Mouse (Mus musculus): ENCODE data around the gene Stx16. TPM values are rescaled to one million over a fixed set of nuclear protein-coding genes. Genes with fewer than 3 reads are reported as not detected.

Gene Stx16
- polyA plus RNA-seq, 1 experiment from 2014 or later, result 11.8 TPM

DNA sequence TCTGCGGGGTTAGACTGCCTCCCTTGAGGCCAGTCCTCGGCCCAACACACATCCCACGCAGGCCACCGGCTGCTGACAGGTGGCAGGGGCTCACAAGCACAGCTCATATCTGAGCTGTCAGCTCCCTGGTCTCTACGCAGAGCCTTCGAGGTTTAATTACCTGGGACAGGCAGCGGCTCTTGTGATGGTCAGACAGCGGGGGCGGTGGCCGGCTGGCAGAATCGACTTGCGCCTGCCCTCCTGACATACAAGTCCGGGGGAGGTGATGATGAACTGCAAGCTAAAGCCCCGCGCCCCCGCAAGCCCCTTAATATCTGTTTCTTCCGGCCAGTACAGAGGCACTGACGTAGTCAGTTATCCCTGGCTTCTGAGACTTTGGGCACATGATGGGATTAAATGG is 36.8 kb downstream of the Stx16 start:
- Histone ChIP-seq H3K4me3 (replicated peaks) (no peak overlapping the region), H3K4me1 (peaks cover 36% of the 10 kb centered on the region), H3K27me3 (no peaks in the 10 kb centered on the region), H3K27ac (replicated peaks) (no peak overlapping the region), H3K36me3 (peaks cover 26% of the 10 kb centered on the region), H3K4me2 (replicated peaks) (no peak overlapping the region), H3K9me3 (replicated peaks) (no peaks in the 10 kb centered on the region), H3K9ac (no peak overlapping the region)
- ATAC-seq (ENCODE audit: insufficient number of reproducible peaks, low FRiP score, low TSS enrichment, low read depth), result no peak
- WGBS, result 82% methylated on average over 18 of the region's 18 CpGs

DNA sequence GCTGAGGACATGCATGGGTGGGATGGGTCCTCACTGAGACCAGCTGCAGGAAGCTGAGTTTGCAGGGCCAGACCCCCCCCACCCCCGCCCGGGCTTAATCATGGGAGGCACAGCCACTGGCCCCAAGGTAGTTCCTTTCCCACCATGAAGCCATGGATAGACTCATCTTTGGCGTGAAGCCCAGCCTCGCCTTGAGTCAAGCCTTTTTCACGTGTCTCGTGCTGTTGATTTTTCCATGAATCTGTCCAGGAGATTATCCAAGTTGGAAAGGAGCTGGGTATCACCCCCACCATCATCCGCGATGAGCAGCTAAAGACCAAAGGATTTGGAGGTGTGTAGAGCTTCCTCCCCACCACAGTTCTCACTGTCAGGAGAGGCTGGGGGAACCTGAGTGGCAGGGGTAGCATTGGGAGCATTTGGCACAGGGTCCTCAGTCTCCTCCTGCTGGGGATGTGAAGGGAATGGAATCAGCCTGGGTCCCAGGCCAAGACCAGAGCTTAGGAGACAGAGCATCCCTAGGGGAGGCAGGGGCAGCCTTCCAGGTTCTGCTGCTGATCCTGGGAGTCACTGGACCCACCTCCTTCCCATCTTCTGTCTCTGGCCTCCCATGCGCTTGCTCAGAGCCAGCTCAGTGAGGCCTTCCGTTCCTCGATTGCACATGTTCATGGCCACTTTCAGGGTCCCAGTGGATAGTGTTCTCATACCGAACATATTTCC is 38.2 kb downstream of the Stx16 start:
- H3K4me2 ChIP-seq (replicated peaks), result no peak overlapping the region
- no peak for ATAC-seq (ENCODE audit: insufficient number of reproducible peaks, low FRiP score, low TSS enrichment, low read depth)
- H3K4me3 ChIP-seq (replicated peaks), result no peak overlapping the region
- peaks cover 28% of the 10 kb centered on the region for H3K36me3 ChIP-seq
- H3K9me3 ChIP-seq (replicated peaks), result no peaks in the 10 kb centered on the region
- 82% methylated on average over 12 of the region's 12 CpGs for WGBS
- H3K27ac ChIP-seq (replicated peaks), result no peak overlapping the region
- H3K9ac ChIP-seq, result no peak overlapping the region
- peaks cover 36% of the 10 kb centered on the region for H3K4me1 ChIP-seq
- H3K27me3 ChIP-seq, result no peaks in the 10 kb centered on the region

DNA sequence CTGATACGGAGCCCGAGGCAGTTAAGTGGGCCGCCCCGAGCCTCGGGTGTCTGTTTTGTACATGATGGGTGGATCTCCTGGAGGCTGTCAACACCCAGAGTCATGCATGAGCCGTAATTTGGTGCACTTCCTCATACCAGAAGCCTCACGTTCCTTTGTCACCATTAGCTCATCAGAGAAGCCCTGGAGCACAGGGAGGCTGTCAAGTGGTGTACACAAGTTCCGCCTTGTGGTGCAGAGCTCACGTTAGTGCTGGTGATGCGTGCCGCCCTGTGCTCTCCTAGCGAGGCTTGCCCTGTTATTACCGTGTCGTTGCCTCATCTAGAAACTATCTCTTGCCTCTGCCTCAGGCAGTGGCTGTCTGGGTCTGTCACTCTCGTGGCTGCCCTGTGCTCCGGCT is 40.8 kb downstream of the Stx16 start:
- H3K4me2 ChIP-seq (replicated peaks), result no peak overlapping the region
- H3K4me1 ChIP-seq, result peaks cover 18% of the 10 kb centered on the region; the same call in 1 of the 2 replicates
- 0 out of 2 replicates have a peak overlapping the region, but pooled peaks have one; percentile 53 for H3K27ac ChIP-seq (replicated peaks)
- ATAC-seq (ENCODE audit: insufficient number of reproducible peaks, low FRiP score, low TSS enrichment, low read depth), result peak; percentile 68
- no peak overlapping the region for H3K4me3 ChIP-seq (replicated peaks)
- H3K36me3 ChIP-seq, result peaks cover 55% of the 10 kb centered on the region
- H3K9ac ChIP-seq, result no peak overlapping the region
- no peaks in the 10 kb centered on the region for H3K27me3 ChIP-seq
- WGBS, result 23% methylated on average over 16 of the region's 16 CpGs
- H3K9me3 ChIP-seq (replicated peaks), result no peaks in the 10 kb centered on the region

DNA sequence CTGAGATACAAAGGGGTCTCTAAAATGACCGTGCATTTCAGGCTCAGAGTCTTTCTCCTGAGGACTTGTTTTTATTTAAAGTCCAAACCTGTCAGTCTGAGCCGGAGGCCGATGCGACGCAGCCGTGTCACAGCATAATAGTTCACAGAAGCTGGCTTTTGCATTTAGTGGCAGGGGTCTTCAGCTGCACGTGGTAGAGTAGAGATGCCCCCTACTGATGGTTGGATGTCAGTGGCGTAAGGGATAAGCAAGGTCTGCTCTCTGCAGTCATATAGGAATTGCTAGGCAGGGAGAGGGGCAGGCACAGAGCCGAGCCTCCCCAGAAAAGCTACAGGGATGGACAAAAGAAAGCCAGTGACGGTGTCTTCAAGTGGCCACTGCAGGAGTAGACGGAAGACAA is 42.0 kb downstream of the Stx16 start:
- Histone ChIP-seq H3K9ac (no peak overlapping the region), H3K27me3 (no peaks in the 10 kb centered on the region), H3K9me3 (replicated peaks) (no peaks in the 10 kb centered on the region), H3K4me3 (replicated peaks) (no peak overlapping the region), H3K27ac (replicated peaks) (no peak overlapping the region), H3K4me2 (replicated peaks) (no peak overlapping the region), H3K4me1 (peaks cover 18% of the 10 kb centered on the region; the same call in 1 of the 2 replicates), H3K36me3 (peaks cover 63% of the 10 kb centered on the region)
- ATAC-seq (ENCODE audit: insufficient number of reproducible peaks, low FRiP score, low TSS enrichment, low read depth), result no peak
- 57% methylated on average over 11 of the region's 11 CpGs for WGBS

DNA sequence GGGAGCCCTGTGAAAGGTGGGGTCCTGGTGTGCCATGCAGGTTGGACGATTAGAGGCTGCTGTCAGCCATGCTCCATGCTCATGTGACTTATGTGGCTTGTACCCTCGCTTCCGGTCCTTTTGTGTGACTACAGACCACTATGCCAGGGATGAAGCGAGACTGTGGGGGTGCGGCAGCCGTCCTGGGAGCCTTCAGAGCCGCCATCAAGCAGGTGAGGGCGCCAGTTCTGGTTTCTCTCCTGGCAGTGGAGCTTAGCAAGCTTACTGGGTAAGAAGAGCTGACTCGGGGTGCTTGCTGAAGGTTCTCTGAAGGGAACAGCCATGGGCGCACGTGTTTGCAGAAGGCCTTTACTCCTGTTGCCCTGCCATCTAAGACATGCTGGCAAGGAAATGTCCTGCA is 43.2 kb downstream of the Stx16 start:
- Histone ChIP-seq H3K27ac (replicated peaks) (no peak overlapping the region), H3K4me3 (replicated peaks) (no peak overlapping the region), H3K9me3 (replicated peaks) (no peaks in the 10 kb centered on the region), H3K36me3 (peaks cover 69% of the 10 kb centered on the region), H3K27me3 (no peaks in the 10 kb centered on the region), H3K9ac (no peak overlapping the region), H3K4me1 (peaks cover 18% of the 10 kb centered on the region; the same call in 1 of the 2 replicates), H3K4me2 (replicated peaks) (no peak overlapping the region)
- 93% methylated on average over 11 of the region's 11 CpGs for WGBS
- ATAC-seq (ENCODE audit: insufficient number of reproducible peaks, low FRiP score, low TSS enrichment, low read depth), result no peak

DNA sequence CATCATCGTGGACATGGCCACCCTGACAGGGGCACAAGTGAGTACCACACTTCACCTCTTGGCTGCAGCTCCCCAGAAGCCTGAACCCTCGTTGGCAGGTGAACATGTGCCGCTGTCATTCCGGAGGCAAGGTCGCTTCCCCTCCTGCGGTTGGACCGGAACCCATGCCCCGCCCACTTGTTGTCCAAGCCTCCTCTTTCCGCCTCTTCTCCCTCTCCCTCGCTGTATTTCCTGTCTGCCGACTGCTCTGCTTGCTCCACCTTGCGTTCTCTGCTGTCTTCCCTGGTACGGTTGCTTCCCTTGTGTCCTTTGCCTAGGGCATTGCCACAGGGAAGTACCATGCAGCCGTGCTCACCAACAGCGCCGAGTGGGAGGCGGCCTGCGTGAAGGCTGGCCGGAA is 44.5 kb downstream of the Stx16 start:
- WGBS, result 87% methylated on average over 19 of the region's 19 CpGs
- Histone ChIP-seq H3K9ac (no peak overlapping the region), H3K36me3 (peaks cover 66% of the 10 kb centered on the region), H3K4me3 (replicated peaks) (no peak overlapping the region), H3K27me3 (no peaks in the 10 kb centered on the region), H3K4me2 (replicated peaks) (no peak overlapping the region), H3K9me3 (replicated peaks) (no peaks in the 10 kb centered on the region), H3K27ac (replicated peaks) (no peak overlapping the region), H3K4me1 (peaks cover 14% of the 10 kb centered on the region; the same call in 1 of the 2 replicates)
- no peak for ATAC-seq (ENCODE audit: insufficient number of reproducible peaks, low FRiP score, low TSS enrichment, low read depth)

DNA sequence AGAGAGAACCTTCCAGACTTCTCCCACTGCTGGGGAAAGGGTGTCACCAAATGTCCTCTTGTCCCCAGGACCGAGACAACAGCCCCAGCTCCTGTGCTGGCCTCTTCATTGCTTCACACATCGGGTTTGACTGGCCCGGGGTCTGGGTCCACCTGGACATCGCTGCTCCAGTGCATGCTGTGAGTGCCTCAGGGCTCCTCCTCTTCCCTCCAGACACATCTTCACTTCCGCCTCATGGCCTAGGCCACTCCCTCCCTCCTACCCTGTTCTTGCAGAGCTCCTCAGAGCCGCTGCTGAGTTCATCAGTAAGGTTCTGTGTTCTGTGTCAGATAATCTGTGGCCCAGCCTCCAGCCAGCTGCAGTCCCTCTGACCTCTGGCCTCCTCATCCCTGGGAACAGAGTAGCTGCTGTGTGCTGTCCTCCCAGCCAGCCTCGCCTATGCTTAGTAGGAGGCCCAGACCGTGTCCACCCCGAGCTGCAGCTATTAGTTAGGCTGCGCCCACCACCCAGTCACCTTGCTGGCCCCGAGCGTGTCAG is 45.4 kb downstream of the Stx16 start:
- H3K36me3 ChIP-seq, result peaks cover 62% of the 10 kb centered on the region
- H3K9me3 ChIP-seq (replicated peaks), result no peaks in the 10 kb centered on the region
- peaks cover 14% of the 10 kb centered on the region for H3K4me1 ChIP-seq
- H3K4me2 ChIP-seq (replicated peaks), result no peak overlapping the region
- H3K4me3 ChIP-seq (replicated peaks), result no peak overlapping the region
- ATAC-seq (ENCODE audit: insufficient number of reproducible peaks, low FRiP score, low TSS enrichment, low read depth), result no peak
- H3K9ac ChIP-seq, result no peak overlapping the region
- no peaks in the 10 kb centered on the region for H3K27me3 ChIP-seq
- H3K27ac ChIP-seq (replicated peaks), result no peak overlapping the region
- 62% methylated on average over 12 of the region's 12 CpGs for WGBS

DNA sequence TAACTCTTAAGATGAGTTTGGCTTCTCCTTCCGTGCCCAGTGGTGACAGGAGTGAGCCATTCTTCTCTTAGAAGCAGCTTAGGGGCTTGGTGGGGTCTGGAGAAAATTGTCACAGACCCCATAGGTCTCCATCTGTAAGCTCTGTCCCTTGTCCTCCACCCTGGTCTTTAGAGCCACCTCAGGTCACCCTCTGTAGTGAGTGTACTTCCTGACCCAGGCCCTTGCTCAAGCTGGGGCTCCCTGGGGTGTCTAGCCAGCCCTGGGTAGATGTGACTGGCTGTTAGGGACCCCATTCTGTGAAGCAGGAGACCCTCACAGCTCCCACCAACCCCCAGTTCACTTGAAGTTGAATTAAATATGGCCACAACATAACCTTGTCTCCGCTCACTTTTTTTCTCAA is 46.2 kb downstream of the Stx16 start:
- Histone ChIP-seq H3K9me3 (replicated peaks) (no peaks in the 10 kb centered on the region), H3K27ac (replicated peaks) (no peak overlapping the region), H3K4me1 (peaks cover 14% of the 10 kb centered on the region), H3K9ac (no peak overlapping the region), H3K36me3 (peaks cover 62% of the 10 kb centered on the region), H3K27me3 (no peaks in the 10 kb centered on the region), H3K4me3 (replicated peaks) (no peak overlapping the region), H3K4me2 (replicated peaks) (no peak overlapping the region)
- ATAC-seq (ENCODE audit: insufficient number of reproducible peaks, low FRiP score, low TSS enrichment, low read depth), result no peak
- 86% methylated on average over 2 of the region's 2 CpGs for WGBS

DNA sequence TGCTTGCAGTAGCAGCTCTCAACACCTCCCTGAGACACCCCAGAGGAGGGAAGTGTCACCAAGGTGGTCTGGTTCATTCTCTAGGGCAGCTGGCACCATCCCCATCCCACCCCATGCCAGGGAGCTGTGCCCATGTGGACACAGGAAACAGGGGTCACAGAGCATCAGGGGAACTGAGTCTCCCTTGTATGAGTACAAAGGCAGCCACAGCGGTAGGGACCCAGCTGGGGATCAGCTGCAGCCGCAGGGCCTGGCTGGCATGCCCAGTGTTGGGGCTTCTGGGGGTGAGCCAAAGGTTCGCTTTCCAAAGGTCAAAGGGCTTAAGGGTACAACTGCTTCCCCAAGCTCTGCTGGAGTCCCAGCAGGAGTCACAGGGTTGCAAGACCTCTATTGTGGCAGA is 47.6 kb downstream of the Stx16 start:
- no peak overlapping the region for H3K27ac ChIP-seq (replicated peaks)
- H3K36me3 ChIP-seq, result peaks cover 62% of the 10 kb centered on the region
- peaks cover 10% of the 10 kb centered on the region for H3K4me1 ChIP-seq
- ATAC-seq (ENCODE audit: insufficient number of reproducible peaks, low FRiP score, low TSS enrichment, low read depth), result no peak
- H3K9me3 ChIP-seq (replicated peaks), result no peaks in the 10 kb centered on the region
- H3K9ac ChIP-seq, result no peak overlapping the region
- H3K4me3 ChIP-seq (replicated peaks), result no peak overlapping the region
- WGBS, result 64% methylated on average over 3 of the region's 3 CpGs
- no peak overlapping the region for H3K4me2 ChIP-seq (replicated peaks)
- H3K27me3 ChIP-seq, result no peaks in the 10 kb centered on the region

DNA sequence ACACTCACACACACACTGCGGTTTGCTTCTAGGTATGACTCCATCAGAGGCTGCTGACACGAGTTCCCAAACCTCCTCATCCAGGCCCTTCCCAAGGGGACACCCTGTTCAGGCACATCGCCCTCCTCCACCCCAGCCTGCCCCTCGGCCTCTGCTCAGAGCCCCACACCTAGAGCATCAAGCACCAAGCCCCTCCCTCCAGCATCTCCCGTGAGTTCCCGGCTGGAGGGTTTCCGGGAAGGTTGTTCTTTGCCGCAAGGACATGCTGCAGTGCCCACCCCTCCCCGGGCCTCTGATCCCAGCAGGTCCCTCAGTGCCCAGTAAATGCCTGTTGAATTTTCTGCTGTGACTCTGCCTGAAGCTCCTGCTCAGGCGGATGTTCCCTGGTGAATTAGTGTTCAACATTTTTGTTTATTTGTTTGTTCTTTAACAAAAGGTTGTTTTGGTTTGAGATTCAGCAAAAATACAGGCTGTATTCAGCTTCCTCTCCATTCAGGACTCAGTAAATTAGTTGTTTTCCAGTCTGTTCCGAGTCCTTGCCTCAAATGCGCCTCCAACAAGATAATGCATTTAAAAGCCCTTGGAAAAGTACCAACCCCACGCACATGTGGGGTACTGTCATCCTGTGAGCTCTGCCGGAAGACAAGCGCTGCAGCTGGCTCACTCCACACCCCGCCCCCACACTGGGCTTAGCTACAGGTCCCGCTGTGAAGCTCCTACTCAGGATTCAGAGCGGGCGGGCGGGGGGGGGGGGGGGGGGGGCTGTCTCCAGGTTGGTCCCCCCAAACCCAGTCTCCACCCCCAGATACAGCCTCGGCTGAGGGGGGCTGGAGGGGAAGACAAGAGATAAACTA is 50.6 kb downstream of the Stx16 start:
- Histone ChIP-seq H3K27me3 (no peaks in the 10 kb centered on the region), H3K9me3 (replicated peaks) (no peaks in the 10 kb centered on the region), H3K9ac (0 out of 2 replicates have a peak overlapping the region, but pooled peaks have one; percentile 9), H3K4me2 (replicated peaks) (peak overlapping the region; percentile 36), H3K36me3 (peaks cover 34% of the 10 kb centered on the region), H3K4me1 (peaks cover 10% of the 10 kb centered on the region), H3K4me3 (replicated peaks) (no peak overlapping the region; the same call in 1 of the 2 replicates), H3K27ac (replicated peaks) (peak overlapping the region; percentile 55)
- ATAC-seq (ENCODE audit: insufficient number of reproducible peaks, low FRiP score, low TSS enrichment, low read depth), result peak; percentile 75; the same call in 1 of the 2 replicates
- WGBS, result 9% methylated on average over 19 of the region's 21 CpGs

DNA sequence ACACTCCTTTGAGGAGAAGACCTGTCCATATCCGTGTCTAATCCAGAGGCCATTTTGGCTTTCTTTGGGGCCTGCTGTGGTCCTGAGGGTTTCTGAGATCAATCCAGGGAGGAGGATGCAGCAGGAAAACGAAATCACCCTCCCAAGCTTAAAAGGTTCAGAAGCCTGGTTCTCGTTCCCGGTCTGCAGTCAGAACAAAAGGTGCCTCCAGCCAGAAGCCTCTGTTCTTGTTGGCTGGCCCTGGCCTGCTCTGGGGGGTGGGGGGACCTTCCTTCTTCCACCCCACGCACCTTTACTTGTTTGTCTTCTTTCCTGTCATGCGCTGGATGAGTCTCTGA is 51.2 kb downstream of the Stx16 start:
- Histone ChIP-seq H3K9me3 (replicated peaks) (no peaks in the 10 kb centered on the region), H3K27me3 (no peaks in the 10 kb centered on the region), H3K27ac (replicated peaks) (no peak overlapping the region), H3K9ac (no peak overlapping the region), H3K4me2 (replicated peaks) (peak overlapping the region; percentile 36), H3K4me1 (peaks cover 10% of the 10 kb centered on the region), H3K4me3 (replicated peaks) (no peak overlapping the region), H3K36me3 (peaks cover 28% of the 10 kb centered on the region)
- ATAC-seq (ENCODE audit: insufficient number of reproducible peaks, low FRiP score, low TSS enrichment, low read depth), result no peak
- WGBS, result 29% methylated on average over 6 of the region's 6 CpGs

All from embryonic facial prominence, embryonic 15.5 days (tissue).